Mouse (Mus musculus): ENCODE measurements around the gene Tnfrsf14. TPM values are rescaled to one million over a fixed set of nuclear protein-coding genes. Genes with fewer than 3 reads are reported as not detected.
A peak's percentile ranks its signal among the peaks of the same experiment; 100 is the strongest.

Gene Tnfrsf14
- under 1 TPM; 0.61 to 0.99 TPM for total RNA-seq (2021)

DNA sequence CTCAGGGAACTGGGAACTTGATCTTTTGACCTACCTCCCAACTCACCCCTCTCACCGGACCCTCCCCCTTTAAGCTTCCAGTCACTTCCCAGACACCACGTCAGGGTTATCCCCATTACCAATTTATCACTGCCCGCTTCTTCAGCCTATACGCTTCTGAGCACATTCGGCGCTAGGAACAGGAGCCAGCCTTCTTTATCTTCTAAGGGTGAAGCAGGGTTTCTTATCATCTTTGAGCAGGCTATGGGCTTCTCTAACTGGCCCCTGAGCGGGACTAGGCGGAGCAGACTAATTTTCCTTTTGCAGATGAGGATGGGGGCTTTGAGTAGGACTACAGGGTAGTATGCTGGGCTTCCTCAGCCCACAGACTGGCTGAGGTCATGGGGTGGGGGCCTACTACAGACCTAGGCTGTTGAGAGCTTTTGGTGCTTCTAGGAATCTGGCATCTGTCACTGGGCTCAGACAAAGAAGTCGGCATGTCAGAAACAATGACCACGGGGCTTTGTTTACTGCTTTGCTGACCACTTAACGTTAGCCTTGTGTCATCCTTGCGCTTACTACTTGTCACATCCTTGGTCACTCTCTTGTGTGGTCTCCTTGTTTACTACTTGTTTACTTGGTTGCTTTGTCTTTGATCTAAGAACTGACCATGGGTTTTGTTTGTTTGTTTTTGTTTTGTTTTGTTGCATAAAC, at the start of gene Tnfrsf14:
Tnfrsf14 (minus strand) TSS at position 169 of the 693 bp plus-strand sequence.
- DNase-seq (ENCODE audit: extremely low spot score in 1 of 2, low spot score in 2 of 2), result no peak
- intact Hi-C loops (cut with DNase I), result no loop called here

DNA sequence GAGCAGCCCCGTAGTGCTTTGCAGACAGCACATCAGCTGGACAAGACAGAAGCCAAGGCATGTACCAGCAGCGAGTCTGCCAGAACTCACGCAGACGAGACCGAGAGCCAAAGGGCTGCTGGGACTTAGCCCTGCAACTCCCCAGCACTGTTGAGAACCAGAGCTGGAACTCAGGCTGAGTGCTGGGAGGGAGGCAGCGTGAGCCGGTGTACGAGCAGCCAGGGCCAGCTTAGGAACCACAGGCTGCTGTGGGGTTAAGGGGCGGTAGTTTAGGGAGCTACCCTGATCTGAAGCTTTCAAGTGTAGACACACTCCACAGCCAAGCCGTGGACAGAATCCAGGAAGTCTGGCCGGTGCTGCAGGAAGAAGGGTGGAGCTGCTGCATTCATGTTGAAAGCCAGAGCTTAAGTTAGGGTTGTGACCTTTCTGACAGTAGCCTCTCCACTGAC, 45.8 kb upstream of the Tnfrsf14 start:
- intact Hi-C loops (cut with DNase I), result no loop called here
- no peak for DNase-seq (ENCODE audit: extremely low spot score in 1 of 2, low spot score in 2 of 2)

DNA sequence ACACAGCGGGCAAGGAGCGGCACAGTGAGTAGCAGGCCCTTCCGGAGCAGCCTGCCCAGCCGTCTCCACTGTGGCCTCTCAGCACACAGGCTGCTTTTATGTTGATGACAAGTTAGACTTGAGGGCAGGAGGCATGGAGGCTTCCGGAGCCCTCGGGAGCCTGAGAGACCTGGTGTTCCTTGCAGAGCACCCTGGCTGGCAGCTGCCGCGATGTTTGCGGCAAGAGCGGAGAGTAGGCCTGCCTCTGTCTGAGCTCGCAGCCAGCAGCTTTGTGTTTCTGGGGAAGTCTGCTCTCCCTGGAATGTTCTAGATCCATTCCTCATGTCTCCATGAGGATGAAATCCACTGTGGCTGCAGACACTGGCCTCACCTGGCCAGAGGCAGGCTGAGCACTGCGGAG, 44.2 kb upstream of the Tnfrsf14 start:
- intact Hi-C loops (cut with DNase I), result no loop called here
- DNase-seq (ENCODE audit: extremely low spot score in 1 of 2, low spot score in 2 of 2), result no peak

DNA sequence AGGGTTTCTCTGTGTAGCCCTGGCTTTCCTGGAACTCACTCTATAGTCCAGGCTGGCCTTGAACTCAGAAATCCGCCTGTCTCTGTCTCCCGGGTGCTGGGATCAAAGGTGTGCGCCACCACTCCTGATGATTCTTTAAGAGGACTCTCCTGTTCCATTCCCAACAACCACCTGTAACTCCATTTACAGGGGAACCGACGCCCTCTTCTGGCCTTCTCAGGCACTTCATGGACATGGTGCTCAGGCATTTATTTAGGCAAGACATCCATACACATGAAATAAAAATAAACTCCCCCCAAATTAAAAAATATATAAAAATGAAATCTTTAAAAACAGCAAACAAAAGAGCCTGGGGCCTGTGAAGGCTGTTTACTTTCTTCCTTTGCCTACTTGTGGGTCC, 38.8 kb upstream of the Tnfrsf14 start:
- no peak for DNase-seq (ENCODE audit: extremely low spot score in 1 of 2, low spot score in 2 of 2)
- intact Hi-C loops (cut with DNase I), result no loop called here

DNA sequence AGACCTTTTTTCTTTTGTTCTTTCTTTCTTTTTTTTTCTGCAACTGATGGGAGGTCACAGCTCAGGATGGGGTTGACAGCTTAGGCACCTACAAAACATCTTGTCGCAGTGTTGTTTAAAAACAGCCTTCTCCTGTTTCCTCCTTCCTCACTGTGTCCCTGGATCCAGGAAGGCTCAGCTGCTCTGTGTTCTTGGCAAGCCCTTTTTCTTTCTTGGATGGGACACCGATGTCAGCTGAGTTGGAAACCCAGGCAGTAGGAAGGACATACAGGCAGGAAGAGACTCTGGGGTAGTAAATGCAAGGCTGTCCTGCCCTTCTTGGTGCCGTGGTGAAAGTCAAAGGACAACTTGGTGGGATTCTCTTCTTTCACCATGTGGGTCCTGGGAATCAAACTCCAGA, 37.5 kb upstream of the Tnfrsf14 start:
- intact Hi-C loops (cut with DNase I), result no loop called here
- no peak for DNase-seq (ENCODE audit: extremely low spot score in 1 of 2, low spot score in 2 of 2)

DNA sequence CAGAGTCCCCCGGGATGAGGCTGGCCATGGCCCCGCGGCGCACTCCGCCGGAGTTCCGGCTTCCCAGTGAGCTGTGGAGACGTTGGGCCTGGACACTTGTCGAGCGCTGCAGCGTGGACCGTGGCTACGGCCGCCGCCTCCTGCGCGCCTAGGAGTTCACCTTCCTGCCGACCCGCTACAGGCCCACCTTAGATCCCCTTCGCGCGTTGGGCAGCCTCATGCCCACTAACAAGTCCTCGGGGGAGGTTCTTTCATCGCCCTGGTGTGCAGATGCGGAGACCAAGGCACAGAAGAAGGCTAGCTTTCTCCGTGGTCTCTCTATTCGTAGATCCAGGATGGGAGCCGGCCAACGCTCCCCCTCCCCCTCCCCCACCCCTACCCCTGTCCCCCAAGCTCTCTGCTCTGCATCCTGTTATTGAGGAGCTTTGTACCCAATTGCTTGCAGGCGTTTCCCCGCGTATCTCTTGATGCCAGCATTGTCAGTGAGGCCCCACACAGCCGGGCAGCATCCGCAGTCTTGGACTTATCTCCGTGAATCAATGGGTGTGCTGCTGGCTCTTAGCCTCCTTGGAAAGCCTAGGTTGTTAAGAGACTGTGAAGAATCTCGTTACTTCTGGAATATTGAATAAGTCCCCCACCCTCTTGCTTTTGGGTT, 36.3 kb upstream of the Tnfrsf14 start:
- intact Hi-C loops (cut with DNase I), result loop anchor here (5.0 kb wide), 1 partner anchor 87 kb away; no protein-coding TSS in a partner anchor

DNA sequence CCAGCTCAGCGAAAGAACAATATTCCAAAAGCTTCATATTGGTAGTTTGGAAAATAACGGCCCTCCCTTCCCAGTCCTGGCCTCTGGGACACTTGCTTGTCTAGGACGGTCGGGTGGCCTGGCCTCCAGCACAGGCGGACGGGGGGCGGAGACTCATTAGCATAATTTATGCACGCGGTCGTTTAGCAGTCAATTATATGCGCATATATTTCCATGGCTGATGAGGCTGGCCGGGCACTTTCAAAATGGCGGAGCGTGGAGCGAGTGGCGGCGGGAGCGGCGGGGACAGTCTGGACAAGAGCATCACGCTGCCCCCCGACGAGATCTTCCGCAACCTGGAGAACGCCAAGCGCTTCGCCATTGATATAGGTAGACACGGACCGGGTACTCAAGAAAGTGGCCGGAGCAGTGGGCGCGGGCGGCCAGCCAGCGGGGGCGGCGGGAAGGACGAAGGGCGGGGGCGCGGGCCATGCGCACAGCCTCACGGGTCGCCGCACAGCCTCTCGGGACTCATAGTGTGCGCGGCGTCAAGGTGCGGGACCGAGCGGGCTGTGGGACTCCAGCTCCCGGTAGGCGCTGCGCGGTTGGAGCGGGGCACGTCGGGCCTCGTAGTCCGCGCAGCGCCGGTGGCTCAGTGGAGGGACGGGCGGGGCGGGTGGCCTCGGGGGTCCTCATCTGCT, 35.7 kb upstream of the Tnfrsf14 start, which contains the start of gene Pank4:
Pank4 (plus strand) TSS at position 223 of the 680 bp plus-strand sequence.
- peak; percentile 88 to 94 for DNase-seq (ENCODE audit: extremely low spot score in 1 of 2, low spot score in 2 of 2)
- intact Hi-C loops (cut with DNase I), result loop anchor here (1.0 to 5.0 kb wide), 2 partner anchors 20 to 87 kb away; no protein-coding TSS in a partner anchor

More for the DNA sequence above, 36.3 kb upstream of the Tnfrsf14 start:
- DNase-seq (ENCODE audit: extremely low spot score in 1 of 2, low spot score in 2 of 2), result no peak

DNA sequence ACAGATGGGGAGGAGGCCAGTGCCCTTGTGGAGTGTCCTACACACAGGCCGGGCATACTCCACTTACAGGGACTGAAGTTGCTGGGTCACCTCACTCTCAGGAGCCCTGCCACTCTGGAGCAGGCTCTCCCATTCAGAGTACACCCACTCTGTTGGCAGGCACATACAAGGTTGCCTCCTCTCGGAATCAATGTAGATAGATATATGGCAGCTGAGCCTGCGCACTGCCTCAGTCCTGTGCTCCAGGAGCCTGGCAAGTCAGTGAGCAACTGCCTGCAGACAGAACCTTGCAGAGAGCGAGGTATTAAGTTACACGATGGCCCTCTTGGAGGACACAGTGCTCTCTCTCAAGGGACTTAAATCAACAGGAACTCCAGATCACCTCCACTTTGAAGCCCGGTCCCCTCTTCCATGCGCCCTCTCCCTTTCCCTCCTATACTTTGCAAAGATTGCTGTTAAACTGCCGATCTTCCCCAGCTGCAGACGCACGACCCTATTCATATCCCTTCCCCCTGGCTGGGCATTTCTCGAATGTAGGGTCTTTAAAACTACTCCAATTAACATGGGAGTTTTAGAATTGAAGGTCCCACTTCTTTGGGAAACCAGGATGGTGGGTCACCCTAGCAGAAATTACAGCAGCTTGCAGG, 35.0 kb upstream of the Tnfrsf14 start:
- DNase-seq (ENCODE audit: extremely low spot score in 1 of 2, low spot score in 2 of 2), result no peak
- intact Hi-C loops (cut with DNase I), result loop anchor here (1.0 to 5.0 kb wide), 2 partner anchors 19 to 86 kb away; no protein-coding TSS in a partner anchor

DNA sequence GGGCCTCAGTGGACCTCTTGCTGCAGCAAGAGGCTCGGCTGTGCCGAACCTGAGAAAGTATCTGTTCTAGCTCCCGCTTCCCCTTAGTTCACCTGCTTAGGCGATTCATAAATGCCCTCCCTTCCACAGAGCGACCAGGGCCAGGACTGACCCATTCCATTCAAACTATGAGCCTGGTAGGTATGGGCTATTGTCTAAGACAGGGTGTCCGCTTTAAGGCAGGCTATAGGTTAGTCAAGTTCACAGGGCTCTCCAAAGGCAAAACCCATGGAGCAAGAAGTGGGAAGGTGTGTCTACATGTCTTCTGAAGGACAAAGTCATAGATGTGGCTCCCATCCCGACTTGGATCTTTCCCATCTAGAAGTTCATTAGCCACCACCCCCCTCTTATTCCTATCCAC, 34.3 kb upstream of the Tnfrsf14 start:
- intact Hi-C loops (cut with DNase I), result loop anchor here (1.0 to 5.0 kb wide), 2 partner anchors 18 to 85 kb away; no protein-coding TSS in a partner anchor
- DNase-seq (ENCODE audit: extremely low spot score in 1 of 2, low spot score in 2 of 2), result no peak

DNA sequence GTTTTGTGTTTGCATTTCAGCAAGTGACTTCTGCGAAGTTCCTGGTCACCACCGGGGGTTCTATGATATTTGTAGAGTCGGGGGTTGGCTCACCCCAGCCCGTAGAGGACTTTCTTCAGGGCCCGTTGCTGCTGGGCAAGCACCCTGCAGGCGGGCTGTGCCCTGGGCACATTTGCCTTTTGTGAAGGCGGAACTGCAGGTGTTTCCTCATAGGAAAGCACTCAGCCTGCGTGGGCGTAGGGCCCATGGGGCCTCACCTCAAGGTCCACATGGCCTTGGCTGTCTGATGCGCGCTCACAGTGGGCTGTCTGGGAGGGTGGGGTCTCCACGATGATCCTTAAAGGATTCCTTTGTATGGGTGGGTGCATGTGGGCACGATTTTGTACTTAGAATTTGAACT, 33.5 kb upstream of the Tnfrsf14 start:
- no peak for DNase-seq (ENCODE audit: extremely low spot score in 1 of 2, low spot score in 2 of 2)
- intact Hi-C loops (cut with DNase I), result loop anchor here (5.0 kb wide), 1 partner anchor 85 kb away; no protein-coding TSS in a partner anchor

DNA sequence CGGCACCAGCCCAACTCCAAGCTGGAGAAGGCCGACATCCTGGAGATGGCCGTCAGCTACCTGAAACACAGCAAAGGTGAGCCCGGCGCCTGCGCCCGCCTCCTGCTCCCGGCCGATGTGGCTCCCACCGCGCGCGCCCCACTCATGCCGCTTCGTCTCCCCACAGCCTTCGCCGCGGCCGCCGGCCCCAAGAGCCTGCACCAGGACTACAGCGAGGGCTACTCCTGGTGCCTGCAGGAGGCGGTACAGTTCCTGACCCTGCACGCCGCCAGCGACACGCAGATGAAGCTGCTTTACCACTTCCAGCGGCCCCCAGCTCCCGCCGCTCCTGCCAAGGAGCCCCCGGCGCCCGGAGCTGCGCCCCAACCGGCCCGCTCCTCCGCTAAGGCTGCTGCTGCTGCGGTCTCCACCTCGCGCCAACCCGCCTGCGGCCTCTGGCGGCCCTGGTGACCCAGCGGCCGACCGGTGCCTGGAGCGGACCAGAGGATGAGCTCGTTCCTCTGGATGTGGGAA, 32.9 kb upstream of the Tnfrsf14 start:
- peak in 1 of 2 experiments; percentile 62 for DNase-seq (ENCODE audit: extremely low spot score in 1 of 2, low spot score in 2 of 2)
- intact Hi-C loops (cut with DNase I), result loop anchor here (5.0 kb wide), 1 partner anchor 84 kb away; no protein-coding TSS in a partner anchor

DNA sequence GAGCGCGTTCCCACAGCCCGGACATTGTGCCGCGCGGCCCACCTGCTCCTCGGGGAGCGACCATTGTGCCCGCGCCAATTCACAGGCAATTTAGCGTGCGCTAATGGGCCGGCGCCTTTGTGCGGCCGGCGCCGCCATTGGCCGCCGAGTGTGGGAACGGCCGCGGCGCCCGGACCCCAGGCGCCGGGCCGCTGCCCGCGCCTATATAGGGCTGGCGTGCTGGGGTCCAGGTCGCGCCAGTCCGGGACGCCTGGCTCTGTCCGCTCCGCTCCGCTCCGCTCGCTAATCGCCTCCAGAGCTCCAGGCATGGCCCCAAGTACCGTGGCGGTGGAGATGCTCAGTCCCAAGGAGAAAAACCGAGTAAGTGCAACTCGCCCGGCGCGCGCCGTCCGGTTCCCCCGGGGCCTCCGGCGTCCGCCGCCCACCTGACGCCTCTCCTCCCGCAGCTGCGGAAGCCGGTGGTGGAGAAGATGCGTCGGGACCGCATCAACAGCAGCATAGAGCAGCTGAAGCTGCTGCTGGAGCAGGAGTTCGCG, 32.4 kb upstream of the Tnfrsf14 start, which contains the start of gene Hes5:
Hes5 (plus strand) TSS at position 234 of the 536 bp plus-strand sequence.
- intact Hi-C loops (cut with DNase I), result loop anchor here (5.0 kb wide), 1 partner anchor 83 kb away; no protein-coding TSS in a partner anchor
- DNase-seq (ENCODE audit: extremely low spot score in 1 of 2, low spot score in 2 of 2), result peak; percentile 78 to 84

DNA sequence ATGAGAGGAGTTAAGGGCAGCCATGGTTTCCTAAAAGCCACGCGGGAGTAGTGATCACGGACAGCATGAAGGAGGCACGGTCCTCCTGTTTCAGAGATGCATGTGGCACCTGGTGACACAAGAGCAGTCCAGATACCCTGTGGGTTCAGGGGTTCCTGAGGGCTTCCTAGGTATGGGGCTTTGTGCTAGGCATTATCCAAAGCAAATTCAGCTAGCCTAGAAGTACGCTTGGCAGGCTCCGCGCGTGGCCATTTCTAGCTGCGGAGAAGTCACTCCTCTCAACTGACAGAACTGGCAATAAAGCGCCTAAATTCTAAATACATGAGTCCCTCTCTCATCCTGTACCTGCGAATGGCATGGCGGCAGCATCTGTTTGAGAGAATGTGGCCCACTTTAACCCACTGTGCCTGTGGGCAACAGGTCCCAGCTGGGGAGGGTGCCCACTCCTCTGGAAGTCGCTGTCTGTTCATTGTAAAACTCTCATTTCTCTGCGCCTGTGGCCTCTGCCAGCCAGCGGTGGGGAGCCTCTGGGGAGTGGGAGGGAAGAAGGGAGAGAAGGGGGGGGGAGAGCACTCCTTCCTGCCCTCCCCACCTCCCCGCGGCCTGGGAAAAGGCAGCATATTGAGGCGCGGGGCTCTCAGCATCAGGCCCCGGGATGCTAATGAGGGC, 31.8 kb upstream of the Tnfrsf14 start:
- intact Hi-C loops (cut with DNase I), result loop anchor here (5.0 kb wide), 1 partner anchor 83 kb away; no protein-coding TSS in a partner anchor
- no peak for DNase-seq (ENCODE audit: extremely low spot score in 1 of 2, low spot score in 2 of 2)

DNA sequence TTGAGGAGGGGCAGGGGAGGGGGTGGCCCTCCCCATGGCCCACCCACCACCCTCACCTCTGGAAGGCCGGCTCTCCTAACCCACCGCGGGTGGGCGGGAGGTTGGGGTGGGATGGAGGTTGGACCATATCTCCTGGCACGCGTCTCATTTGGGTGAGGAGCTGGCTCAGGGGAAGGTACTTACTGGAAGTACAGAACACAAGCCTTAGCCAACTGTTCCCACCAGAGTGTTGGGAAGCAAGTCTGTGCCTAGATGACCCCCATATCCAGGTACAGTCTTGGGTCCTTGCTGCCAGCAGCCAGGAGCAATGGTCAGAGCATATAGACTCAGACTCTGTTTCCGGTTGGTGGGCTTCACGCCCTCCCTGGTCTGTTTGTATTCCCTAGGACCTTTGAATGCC, 30.3 kb upstream of the Tnfrsf14 start:
- DNase-seq (ENCODE audit: extremely low spot score in 1 of 2, low spot score in 2 of 2), result no peak
- intact Hi-C loops (cut with DNase I), result no loop called here

DNA sequence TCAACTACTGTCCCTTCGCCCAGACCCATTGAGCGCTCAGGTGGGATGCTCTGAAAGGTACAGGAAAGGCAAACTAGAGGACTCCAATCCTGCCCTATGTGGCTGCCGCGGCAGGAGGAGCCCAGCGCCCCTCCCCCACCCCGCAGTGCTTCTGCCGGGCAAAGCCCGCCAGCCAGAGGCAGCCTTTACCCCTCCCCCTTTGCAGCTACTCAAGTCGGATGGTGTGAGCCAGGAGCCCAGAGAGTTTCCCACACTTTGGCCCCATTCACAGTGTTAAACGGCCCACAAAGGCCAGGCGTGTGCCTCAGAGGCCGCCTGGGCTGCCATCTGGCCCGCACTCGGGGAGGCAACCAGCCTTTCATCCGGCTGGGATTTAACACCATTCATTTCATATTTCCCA, 29.8 kb upstream of the Tnfrsf14 start:
- intact Hi-C loops (cut with DNase I), result no loop called here
- DNase-seq (ENCODE audit: extremely low spot score in 1 of 2, low spot score in 2 of 2), result peak; percentile 73 to 79

DNA sequence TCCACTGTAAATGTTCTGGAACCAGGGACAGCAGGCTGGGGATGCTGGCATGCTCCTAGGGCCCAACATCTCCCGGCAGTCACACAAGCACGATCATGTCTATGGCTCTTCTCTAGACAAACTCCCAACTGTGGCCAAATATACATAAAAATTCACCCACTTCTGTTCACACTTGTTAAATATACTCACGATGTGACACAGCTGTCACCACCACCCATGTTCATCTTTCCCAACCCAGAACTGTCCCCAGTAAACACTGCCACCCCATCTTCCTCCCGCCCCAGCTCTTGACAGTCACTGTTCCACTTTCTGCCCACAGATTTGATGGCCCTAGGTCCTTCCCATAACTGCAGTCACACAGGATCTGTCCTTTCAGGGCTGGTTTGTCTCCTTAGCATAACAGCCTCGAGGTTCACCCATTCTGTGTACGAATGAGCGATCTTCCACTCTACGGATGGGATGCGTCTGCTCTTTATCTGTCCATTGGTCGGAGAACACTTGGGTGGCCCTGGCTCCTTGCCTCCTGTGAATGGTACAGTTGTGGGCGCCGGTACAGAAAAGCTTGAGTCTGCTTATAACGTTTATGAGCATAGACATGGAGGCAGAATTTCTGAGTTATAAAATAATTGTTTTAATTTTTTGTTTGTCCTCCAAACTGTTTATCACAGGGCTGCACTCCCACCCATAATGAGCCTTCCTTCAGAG, 29.1 kb upstream of the Tnfrsf14 start:
- no peak for DNase-seq (ENCODE audit: extremely low spot score in 1 of 2, low spot score in 2 of 2)
- intact Hi-C loops (cut with DNase I), result no loop called here

DNA sequence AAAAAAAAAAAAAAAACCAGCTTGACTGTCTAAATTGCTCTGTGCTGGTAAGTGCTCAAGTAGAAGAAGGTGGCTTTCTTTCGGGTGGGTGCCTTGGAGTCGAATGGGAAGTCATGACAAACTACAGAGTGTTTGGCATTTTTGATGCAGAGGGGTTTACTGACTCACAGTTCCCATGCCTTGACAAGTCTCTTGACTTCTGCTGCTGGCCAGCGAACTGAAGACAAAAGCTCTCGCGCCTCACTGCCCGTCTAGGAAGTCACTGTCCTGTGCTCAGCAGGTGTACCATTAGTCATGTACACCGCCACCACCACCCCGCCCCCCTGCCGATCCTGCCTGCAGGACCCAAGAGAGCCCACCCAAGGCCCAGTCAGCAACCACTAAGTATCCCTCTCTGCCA, 28.2 kb upstream of the Tnfrsf14 start:
- intact Hi-C loops (cut with DNase I), result no loop called here
- no peak for DNase-seq (ENCODE audit: extremely low spot score in 1 of 2, low spot score in 2 of 2)
